Mouse (Mus musculus): ENCODE measurements around the gene Rfng.
A peak's percentile ranks its signal among the peaks of the same experiment; 100 is the strongest.
"Not testable (repeated sequence)": the region's sequence is repeated elsewhere in the genome, so short reads cannot be mapped to it uniquely, and the experiment has no call there.

The Rfng gene

DNA sequence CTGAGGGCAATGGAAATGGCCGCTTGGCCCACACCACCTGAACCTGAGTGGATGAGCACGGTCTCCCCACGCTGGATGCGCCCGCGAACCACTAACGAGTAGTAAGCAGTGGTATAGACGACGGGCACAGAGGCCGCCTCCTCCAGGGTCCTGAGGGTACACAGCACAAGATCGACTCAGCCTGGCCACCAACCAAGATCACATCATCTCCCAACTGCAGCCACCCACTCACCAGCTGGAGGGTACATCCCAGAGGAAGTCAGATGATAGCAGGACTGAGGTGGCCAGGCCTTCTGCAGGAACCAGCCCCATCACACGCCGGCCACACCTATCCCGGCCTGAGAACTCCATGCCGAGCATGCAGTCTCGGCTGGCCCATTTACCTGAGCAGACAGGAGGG, 28.1 kb upstream of the Rfng start:
- no peak for DNase-seq (ENCODE audit: extremely low spot score, low spot score)

DNA sequence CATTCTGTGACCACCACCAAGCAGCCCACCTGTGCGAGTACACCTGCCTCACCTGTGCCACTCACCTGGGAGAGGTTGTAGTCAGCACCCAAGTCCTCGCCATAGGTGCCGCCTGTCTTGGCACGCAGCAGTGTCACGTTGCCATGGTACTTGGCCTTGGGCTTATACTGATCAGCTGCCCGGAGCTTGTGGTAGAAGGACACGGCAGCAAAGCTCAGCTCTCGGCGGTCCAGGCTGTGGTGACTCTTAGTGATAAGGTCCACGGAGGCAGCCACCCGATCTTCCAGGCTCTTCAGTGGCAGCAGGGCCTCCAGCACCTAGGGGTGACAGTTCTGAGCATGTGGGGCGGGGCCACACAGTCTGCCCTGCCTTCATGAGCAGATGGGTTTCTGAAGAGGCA, 24.0 kb upstream of the Rfng start:
- no peak for DNase-seq (ENCODE audit: extremely low spot score, low spot score)

DNA sequence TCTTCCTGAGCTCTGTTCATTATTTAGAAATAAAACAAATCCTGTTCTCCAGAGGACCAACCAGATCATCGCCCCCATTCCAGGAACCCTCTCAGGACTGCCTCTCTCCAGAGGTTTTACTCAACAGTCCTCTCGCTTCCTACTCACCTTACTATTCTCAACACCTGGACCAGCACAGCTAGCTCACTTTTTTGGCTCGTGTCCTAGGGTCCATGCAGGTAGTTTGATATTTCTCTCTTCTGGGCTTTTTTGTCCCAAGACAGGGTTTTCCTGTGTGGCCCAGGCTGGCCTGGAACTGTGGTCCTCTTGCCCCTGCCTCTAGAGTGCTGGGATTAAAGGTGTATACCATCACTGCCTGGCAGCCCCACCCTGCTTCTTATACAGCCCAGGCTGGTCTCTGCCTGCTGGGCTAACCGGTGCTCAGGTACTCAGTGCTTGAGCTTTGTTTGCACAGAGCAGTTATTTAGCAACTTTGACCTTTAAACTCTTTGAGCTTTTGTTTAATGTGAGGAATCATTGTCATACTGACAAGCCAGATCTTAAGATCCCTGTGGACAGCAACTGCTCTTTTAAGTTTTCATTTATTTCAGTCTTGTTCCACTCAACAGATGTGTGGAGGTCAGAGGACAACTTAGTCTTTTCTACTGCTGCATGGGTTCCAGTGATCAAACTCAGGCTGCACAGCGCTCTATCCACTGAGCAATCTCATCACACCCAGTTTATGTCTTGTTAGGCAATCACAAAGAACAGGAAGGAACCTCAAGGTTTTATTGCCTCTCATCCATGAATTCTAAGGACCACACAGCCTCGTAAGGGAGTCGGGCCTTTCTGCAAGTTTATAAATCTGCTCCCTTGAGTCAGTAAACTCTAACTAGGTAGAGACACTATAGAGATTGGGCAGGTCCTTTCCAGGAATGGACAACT, 21.6 kb upstream of the Rfng start:
- DNase-seq (ENCODE audit: extremely low spot score, low spot score) = no peak

DNA sequence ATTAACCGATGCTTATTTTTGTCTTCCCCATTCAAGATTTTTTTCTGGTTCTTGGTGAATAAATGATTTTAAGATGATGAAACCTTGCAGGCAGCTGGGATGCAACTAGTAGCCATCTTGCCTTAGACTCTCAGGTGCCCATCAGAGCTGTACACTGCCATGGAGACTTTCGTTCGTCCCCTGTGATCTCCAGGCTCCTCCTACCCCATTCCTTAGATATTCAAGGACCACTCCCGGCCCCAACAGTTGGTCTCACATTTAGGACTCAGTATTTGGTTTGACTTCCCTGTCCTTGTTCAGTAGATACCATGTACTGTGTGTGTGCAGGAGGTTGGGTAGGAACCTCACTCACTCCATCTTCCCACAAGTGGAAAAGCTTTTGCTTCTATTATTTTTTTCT, 20.8 kb upstream of the Rfng start:
- no peak for DNase-seq (ENCODE audit: extremely low spot score, low spot score)

DNA sequence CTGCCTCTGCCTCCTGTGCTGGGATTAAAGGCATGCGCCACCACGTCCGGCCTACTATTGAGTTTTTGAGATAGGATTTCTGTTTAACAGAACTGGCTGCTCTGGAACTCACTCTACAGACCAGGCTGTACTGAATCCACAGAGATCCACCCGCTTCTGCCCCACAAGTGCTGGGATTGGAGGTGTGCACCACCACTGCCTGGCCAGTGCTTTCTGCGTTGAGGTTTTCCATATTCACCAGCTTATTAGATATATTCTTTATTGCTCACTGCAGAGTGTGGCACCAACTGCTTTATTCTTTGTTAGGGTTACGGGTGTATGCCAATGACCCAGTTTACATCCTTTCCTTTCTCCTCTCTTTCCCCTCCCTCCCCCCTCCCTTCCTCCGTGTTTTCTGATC, 20.3 kb upstream of the Rfng start:
- DNase-seq (ENCODE audit: extremely low spot score, low spot score) = no peak

DNA sequence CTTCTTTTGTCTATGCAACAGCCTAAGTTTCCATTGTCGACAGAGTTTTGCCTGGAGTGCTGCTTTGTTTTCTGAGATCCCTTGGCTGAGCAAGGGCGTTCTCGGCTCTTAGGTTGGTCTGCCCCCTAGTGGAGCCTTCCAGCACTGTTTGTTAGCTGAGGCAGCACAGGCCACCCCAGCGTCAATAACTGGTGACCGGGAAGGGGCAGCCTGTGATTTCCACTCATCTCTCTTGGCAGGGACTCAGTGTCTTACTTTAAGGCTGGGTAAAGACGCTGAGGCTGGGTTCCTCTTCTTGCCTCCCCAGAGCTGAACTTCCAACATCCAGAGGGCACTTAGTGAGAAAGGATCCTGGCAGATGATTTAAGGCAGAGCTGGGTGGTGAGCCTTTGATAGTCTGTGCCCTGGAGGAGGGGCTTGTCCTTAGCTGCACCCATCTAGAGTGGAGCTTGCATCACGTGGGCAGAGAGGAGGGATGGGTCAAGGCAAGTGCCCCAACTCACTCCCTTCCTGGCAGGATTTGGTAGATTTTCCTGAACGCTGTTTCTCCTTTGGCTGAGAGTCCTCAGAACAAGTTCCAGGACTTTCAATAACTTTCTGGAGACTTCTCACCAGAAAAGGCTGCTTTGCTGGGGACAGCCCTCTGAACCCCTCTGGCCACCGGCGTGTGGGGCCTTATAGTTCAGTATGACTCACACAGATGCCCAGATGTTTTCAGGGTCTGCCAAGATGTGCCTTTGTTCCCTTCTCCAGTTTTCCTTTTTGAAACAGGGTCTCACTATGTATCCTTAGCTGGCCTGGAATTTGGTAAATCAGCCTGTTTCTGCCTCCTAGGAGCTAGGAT, 16.3 kb upstream of the Rfng start:
- DNase-seq (ENCODE audit: extremely low spot score, low spot score) = peak; percentile 90

DNA sequence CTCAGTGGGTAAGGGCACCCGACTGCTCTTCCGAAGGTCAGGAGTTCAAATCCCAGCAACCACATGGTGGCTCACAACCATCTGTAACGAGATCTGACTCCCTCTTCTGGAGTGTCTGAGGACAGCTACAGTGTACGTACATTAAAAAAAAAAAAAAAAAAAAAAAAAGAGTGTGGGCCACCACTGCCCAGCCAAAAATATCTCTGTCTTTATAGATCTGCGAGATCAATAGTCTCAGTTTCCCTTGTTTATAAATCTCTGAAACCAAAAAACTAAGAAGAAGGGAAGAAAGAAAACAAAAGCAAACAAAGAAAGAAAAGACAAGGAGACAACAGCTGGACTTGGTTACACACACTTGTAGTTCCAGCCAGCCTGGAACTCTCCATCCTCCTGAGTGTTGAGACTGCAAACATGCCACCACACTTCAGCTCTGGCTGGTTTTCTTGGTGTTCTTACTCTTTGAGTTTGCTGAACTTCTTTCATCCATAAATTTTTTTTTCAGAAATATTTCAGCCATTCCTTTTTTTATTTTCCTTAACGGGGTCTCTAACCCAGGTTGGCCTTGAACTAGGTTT, 15.4 kb upstream of the Rfng start:
- DNase-seq (ENCODE audit: extremely low spot score, low spot score) = no peak

DNA sequence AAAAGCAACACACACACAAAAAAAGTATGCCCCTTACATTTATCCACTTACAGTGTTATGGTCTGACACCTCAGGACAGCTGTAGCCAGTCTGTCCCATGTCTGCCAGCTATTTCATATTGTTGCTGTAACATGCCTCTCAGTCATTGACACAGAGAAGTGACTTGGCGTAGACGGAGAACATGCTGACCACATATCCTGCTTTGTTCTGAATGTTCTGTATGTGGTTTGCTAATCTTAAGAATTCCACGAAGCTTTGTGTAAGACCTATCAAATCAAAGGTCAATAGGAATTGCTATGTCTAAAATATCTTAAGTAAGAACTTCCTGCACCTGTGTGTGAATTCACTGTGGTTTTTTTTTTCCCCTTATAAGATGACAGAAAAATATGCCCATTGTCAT, 14.2 kb upstream of the Rfng start:
- DNase-seq (ENCODE audit: extremely low spot score, low spot score) = no peak

DNA sequence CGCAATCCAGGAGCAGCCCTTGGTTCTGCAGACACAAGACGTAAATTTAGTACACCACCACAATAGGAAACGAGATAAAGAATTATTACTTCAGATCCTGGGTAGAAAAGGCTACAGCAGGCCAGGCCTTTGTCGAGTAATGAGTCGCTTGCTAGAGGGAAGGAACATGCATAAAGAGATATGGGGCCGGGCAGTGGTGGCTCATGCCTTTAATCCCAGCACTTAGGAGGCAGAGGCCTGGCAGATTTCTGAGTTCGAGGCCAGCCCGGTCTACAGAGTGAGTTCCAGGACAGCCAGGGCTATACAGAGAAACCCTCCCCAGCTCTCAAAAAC, 12.6 kb upstream of the Rfng start:
- no peak for DNase-seq (ENCODE audit: extremely low spot score, low spot score)

DNA sequence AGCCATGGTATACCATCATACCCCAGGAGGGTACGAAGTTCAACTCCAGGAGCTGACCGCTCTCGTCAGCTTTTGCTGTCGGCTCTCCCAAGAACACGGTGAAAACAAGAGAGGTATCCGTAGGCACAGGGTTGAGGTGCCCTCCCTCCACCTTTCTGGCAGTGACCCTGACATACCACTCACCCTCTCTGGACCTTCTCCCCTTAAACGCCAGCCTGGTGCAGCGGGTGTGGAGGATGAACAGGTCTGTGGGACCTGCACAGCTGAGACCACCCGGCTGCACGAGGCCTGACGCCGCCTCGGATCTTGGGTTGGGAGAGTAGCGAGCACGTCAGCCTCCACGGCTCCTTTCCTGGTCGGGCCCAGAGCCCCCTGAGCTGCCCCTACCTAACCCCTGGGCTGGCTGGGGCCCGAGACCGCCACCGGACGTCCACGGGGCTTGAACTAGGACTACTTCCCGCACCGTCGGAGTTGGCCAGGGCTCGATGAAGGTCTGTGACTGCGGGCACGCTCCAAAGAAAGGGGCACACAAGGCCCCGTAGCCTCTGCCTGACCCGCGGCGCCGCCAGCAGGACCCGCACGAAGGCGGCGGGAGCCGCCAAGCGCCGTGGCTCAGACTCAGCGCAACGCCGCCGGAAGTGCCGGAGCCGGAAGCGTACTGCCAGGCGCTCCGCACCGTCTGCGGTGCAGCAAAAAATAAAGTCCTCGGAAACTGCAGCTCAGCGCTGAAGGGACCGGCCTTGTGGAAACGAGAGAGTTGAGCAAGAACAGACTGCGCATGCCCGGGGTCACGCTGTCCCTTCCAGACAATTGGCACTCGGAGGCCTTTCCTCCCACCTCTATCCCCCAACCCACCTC, 12.0 kb upstream of the Rfng start, which contains the start of gene Dus1l:
Gene Dus1l (minus strand): TSS at position 648 of the 858 bp plus-strand sequence.
- peak; percentile 99 for DNase-seq (ENCODE audit: extremely low spot score, low spot score)

DNA sequence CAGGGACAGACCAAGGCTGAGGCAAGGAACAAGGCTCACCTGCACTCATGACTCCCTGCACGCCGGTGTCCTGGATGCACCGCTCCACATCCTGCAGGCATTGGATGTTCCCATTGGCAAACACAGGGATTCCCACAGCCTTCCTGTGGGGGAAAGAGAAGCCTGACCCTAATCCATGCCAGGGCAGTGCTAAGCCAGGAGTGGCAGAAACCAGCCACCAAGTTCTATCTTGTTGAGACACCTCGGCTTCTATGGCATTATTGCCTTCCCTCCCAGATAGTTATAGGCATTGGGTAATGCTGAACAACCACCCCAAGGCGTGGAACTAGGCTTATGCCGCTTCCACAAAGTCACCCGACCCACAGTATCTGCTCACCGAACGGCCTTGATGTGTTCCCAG, 8.6 kb upstream of the Rfng start:
- DNase-seq (ENCODE audit: extremely low spot score, low spot score) = no peak

DNA sequence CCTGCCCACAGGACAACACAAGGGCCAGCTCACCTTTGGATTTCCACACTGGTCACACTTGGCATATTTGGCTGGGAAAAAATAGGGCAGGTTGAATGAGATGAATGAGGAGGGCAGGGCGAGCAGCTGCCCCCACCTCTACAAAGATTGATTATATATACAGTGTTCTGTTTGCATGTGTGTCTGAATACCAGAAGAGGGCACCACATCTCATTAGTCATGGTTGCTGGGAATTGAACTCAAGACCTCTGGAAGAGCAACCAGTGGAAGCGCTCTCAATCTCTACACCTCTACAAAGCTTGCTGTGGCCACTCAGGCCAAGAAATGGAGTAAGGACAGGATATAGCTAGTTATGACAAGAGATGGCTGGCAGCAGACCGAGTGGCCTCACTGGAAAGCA, 5.8 kb upstream of the Rfng start:
- DNase-seq (ENCODE audit: extremely low spot score, low spot score) = no peak

DNA sequence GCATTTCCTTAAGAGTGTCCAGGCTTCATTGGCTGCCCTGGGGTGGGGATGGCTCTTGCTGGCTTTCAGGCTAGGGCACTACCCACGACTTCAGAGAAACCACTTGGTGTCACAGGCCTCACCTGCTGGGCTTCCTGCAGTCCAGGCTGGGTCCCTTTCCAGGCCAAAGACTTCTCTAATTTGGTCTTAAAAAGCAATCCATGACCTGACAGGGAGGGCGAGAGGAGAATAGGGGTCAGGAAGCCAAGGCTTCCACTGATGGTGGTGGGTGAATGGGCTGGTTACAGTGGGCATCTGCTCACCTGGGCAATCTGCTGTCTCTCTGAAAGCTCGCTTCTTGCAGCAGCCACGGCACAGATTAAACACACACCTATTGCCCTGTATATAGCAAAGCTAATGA, 5.3 kb upstream of the Rfng start:
- DNase-seq (ENCODE audit: extremely low spot score, low spot score) = no peak

DNA sequence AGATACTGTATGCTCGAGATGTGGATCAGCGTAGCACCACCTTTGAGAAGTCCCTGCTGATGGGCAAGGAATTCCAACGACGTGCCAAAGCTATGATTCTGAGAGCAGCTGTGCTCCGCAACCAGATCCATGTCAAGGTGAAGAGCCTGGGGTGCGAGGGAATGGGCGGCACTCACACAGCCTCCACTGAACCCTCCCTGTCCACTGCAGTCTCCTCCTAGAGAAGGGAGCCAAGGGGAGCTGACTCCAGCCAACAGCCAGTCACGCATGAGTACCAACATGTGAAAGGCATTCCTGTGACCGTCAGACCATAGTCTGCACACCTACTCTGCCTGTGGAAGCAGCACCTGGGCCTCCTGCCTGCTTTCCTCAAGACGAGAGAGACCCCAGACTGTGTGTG, 4.5 kb upstream of the Rfng start:
- not testable (repeated sequence) for DNase-seq (ENCODE audit: extremely low spot score, low spot score)

DNA sequence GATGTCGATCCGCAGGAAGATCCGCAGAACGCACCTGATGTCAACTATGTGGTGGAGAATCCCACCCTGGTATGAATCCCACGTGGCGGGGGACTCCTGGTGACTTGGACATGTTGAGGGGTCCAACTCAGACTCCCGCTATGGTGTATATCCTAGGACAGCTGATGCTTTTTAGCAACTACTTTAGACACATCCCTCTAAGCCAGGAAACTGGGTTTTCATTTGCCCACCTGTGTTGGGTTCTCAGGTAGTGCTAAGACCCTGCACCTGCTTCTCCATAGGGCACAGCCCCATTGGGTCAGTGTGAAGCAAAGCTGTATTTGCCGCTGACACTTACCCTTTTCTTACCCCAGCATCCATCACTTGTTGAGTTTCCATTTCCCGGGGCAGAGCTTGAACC, 1.1 kb upstream of the Rfng start:
- DNase-seq (ENCODE audit: extremely low spot score, low spot score) = no peak

DNA sequence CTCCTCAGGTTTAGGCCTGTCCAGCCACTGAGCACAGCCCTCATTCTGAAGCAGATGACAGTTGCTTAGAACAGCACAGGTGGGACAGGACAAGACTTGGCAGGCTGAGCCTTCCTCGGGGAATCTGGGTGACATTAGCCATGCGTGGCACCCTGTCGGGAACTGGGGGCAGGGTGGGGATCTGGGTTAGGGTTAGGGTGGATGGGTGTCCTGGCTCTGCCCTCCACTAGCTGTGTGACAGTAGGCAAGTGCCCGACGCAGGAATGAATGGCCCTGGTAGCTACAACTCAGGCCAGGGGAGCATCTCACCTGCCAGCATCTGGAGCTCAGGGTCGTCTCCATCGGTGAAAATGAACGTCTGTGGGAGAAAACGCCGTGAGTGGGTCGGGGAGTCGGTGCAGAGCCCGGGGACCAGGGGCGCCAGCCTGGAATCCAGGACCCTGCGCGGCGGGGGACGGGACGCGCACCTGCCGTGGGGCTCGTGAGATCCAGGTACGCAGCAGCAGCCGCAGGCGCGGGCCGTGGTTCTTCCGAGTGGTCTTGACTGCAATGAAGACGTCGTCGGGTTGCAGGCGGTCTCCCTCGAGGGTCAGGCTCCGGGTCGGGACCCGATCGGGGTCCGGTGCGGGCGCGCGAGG, 462 bp downstream of the Rfng start:
- DNase-seq (ENCODE audit: extremely low spot score, low spot score) = no peak

DNA sequence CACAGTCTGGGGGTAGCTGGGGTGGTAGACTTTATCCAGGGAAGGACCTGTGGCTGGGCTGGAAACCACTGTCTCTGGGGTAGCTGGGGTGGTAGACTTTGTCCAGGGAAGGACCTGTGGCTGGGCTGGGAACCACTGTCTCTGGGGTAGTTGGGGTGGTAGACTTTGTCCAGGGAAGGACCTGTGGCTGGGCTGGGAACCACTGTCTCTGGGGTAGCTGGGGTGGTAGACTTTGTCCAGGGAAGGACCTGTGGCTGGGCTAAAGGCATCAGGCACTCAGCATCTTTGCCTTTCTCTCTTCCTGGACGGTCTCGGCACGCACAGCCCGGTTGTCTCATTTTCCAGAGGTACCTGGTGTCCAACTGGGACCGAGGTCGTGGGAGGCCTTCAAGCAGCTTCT, 2.6 kb downstream of the Rfng start:
- not testable (repeated sequence) for DNase-seq (ENCODE audit: extremely low spot score, low spot score)

DNA sequence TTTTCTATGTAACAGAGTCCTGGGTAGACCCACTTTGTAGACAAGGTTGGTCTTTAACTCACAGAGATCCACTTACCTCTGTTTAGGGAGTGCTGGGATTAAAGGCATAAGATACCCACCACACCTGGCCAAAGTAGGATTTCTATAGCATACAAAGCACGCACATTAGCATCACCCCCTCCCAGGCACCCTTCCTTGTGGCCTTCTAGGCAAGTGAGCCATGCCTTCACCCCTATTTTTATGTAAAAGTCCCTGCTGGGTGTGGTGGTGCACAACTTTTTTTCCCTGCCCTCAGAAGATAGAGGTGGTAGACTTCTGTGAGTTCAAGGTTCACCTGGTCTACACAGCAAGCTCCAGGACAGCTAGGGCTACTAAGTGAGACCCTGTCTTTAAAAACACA, 4.1 kb downstream of the Rfng start:
- no peak for DNase-seq (ENCODE audit: extremely low spot score, low spot score)

DNA sequence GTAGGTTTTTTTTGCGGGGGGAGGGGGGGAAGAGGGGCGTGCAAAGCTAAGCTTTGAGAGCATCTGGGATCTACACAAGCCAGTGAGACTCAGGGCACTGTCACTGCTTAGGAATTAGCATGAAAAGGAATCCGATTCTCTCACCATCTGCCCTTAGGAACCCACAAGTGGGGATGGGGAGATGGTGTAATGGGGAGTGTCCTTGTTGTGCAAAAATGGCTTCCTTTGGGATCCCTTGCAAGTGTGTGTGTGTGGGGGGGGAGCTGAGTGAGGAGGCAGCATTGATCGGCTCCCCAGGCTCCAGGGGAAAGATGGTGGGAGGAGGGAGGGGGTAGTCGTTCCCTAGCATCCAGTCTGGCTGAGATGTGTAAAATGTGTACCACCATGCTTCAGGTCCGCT, 6.9 kb downstream of the Rfng start:
- DNase-seq (ENCODE audit: extremely low spot score, low spot score) = no peak

DNA sequence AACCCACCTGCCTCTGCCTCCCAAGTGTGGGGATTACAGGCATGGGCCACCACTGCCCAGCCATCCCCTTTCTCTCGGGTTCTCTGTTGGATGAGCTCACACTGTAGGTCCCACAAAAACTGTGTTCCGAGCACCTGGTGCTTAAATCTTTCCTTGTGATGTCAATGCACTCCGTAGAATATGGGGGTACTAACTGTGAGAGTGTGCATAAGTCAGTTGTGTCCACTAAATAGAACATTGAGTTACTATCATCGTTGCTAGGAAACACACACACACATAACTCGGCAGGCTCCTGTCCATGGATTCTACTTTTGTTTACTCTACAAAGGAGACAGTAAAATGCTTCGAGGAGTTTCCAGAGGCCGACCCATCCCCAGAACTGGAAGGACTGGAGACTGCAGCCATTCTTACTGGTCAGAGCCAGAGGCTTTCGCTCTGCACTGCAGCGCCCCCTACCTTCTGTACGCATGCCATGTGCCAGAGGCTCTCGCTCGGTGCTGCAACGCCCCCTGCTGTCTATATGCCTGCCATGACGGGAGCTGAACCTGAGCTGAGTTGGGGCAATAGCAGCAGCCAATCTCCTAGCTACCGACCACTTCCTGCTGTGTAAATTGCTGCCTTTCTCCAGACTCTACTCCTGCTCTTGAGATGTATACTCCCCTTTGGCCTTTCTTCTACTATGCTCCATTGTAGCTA, 8.1 kb downstream of the Rfng start:
- DNase-seq (ENCODE audit: extremely low spot score, low spot score) = peak; percentile 93

Measured in neural tube, embryonic 10.5 days (tissue).